Mouse (Mus musculus) erythroblast, embryonic 14.5 days (primary cell): ENCODE data around the gene Prr15l.

Experiments
- GATA1 ChIP-seq: IDR thresholded peaks from 2 replicates; pipeline ENCODE4 v1.6.1; 2012; ENCODE audit warnings: low read length, inconsistent platforms, mixed read lengths
- TAL1 ChIP-seq: IDR thresholded peaks from 3 replicates; pipeline ENCODE4 v1.6.1; 2012; ENCODE audit warnings: low read length, inconsistent platforms, mixed read lengths

DNA sequence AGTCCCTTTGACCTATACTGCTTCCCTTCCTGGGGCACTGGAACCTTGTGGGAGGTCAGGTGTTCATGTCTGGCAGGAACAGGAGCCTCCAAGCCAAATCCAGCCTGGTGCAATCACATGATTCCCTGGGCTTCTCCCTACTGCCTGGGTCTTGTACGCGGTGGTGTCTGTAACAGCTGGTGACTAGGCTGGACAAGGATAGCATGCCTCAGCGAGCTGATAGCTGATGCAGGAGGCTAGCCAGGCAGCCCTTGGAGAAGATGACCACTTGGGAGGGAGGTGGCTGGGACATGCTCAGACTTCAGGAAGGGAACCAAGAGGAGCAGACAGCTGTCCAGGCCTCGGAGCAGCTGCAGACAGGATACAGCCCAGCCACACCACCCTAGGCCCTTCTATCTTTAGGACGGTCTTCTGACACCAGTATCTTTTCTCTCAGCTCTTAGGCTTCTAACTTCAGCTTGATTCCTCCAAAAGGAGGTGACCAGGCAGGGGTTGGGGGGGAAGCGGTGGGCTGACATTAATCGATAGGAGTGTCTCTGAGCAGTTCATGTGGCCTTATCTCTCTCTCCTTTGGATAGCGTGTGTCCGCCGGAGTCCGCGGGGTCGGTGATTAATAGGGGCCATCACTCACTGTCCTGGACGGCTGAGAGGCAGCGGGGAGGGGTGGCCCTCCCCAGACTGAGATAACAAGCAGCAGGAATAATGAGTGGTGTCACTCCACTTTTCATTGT lies 21.3 kb upstream of the Prr15l start:
- no peak for TF ChIP-seq TAL1
- no peak for TF ChIP-seq GATA1
